Mouse (Mus musculus) left cerebral cortex, adult 9 months (tissue): ENCODE measurements around the gene Dnajc13.

ENCODE experiments used
- DNase-seq, 2 experiments: peaks; one replicate each; pipeline ENCODE4 v3.0.0; 2022; ENCODE audit warnings: low spot score in 2 of 2

Gene Dnajc13

DNA sequence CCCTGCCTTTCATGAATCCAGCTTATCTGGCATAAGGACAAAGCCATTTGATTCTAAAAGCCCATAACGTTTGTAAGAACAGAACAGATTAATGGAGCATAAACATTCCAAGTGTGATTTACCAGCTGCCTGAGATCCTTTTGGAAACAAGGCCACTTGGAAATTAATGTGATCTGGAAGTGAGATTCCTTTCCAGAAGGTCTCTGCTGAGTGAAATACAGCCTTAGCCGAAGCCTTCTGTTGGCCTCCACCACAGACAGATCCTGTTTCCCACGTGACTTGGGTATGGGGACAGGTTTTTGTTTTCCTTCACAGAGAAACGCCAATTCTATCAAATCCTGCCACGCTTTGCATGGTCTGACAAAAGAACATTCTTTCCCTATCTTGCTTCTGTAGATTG is 139.1 kb downstream of the Dnajc13 start:
- DNase-seq, result no peak

DNA sequence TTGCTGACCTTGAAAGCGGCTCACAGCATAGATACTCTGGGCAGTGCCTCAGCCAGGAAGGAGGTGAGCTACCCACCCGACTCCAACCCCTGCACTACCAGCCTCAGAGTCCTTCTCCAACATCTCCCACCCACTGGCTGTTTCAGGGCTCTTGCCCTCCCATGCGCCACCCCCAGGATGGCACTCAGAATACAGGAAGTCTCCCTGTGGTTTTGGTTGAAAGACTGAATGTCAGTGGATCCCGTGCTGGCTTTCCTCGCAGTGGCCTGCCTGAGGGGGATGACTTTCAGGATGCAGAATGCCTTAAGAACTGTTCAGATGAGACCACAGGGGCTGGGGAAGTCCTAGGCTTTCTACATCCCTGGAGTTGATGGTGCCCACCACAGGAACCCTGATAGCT is 139.6 kb downstream of the Dnajc13 start:
- DNase-seq, result no peak

DNA sequence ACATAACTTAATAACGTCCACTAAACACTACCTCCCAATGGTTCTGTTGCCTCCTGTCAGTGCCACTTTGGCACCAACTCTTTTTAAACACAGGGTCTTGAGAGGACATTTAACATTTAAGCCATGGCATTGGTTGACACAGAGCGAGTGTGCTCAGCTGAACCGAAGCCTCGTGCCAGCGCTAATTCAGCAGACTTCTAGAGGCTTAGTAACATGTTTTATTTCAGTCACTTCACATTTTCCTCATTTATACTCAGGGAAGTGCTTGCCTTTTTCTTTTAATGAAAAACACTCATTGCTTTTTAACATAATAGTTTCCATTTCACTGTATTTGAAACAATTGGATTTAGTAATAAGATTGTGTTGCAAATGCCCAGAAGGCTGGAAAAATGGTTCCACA is 153.6 kb downstream of the Dnajc13 start:
- no peak for DNase-seq

DNA sequence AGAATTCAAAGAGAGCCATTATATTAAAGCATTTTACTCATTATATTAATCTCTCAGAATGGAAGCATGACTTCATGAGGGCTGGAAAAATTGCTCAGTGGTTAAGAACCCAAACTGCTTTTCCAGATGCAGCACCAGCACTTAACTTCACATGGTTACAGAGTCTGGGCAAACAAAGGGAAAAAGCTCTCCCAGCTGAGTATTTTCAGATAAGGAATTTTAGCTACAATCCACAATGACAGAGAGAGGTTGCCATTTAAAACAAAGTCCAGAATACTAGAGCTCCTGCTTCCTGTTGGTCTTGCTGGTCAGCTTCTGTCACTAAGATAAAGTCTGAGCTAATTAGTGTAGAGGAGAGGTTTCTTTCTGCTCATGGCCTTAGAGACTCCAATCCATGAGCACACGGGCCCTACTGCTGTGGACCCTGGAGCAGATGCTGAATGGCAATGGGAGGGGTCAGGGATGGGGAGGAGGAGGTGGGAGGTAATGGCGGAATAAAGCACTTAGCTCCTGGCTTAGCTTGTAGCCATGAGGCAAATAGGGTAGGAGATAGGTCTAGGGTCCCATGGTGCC is 154.1 kb downstream of the Dnajc13 start:
- no peak for DNase-seq

DNA sequence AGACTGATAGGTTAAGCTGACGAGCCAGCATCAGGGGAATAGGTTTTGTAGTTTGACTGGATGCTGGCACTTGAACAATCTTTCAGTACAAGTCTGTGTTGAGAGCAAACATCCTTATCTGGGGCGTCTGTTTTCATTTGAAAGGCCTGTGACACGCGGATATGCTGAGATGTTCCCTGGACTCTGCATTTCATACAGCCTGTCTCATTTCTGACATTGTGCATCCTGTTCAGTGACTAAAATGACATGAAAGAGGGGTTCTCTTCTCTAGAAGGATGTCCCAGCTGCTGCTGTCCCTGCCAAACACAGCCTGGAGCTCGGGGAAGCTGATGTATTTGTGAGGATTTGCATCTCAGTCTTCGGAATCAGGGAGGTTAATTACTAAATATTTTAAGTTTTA is 155.2 kb downstream of the Dnajc13 start:
- DNase-seq, result no peak

DNA sequence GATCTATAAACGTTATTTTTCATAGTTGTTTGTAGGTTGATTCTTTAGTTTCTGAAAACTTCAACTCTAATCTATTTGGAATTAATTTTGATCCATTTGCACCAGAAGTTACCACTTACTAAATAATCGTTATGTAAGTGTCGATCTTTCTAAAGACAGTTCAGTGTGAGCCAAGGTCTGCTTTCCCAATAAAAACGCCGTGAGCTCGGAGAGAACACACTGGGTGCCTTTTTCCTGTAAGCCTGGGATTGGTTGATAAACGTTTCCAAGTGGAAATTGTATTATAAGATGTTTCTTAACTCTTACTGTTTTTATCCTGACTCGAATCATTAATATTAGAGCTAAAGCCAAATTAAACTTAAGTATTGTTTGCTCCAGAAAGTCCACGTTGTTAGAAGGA is 155.8 kb downstream of the Dnajc13 start:
- no peak for DNase-seq

DNA sequence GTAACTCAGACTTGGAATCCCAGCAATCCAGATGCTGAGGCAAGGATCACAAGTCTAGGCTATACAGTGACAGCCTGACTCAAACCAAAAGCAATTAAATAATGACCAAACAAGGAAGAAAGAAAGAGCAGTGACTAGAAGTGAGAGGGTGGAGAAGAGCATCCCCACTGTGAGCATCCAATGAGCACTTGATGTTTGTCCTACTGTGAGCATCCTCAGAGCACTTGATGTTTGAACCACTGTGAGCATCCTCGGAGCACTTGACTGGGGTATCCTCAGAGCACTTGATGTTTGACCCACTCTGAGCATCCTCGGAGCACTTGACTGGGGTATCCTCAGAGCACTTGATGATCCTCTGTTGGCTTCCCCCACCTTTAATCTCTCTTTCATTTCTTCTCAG is 157.7 kb downstream of the Dnajc13 start:
- DNase-seq, result no peak

DNA sequence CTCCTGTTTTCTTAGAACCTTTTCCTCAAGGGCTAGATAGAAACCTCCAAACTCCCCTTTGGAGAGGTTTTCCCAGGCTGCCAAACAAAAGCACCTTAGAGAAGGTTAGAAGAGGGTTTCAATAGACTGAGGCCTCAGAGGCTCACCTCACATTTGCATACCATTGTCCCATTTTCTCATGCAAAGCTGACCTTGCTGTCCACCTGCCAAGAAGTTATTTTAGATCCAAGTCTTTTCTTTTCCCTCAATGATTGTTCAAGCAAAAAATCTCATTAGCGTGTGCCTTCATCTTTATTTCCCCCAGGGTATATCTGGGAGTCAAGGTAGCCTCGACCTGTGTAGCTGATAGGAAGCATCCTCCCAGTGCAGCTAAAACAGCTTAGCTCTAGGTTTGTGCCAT is 159.8 kb downstream of the Dnajc13 start:
- no peak for DNase-seq

DNA sequence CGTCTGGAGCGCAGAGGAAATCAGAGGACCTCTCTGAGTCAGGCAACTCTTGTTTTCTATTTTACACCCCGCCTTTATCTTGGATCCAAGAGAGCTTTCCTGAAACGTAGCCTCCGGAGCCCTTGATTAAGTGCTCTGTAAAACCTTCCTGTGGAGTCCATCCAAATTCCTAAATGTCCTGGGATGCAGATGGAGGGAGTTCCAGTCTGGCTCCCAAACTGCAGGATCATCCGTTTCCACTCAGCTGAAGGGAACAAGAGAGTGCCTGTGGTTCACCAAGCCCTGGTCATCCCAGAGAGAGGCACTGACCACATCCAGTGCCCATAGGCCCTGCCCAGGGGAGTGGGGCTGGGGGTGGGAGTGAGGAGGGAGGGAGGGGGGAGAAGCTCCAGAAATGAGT is 160.4 kb downstream of the Dnajc13 start:
- DNase-seq, result no peak

DNA sequence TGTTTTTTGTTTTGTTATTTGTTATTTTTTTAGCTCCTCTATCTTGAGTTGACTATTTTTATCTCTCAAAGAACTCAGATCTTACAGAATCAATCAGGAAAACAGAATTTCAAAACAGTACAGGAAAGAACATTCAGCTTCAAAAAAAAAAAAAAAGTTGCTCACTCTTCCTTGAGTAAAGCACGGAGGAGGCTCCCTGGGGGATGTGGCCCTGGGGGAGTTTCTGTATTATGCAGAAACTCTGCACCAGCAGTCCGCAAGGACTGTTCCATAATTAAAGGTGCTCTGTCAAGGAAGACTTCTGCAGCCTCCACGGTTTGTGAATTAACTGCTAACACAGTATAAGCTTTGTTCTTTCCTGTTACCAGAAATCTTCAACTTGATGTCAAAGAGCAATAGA is 161.3 kb downstream of the Dnajc13 start:
- no peak for DNase-seq
